Mouse (Mus musculus) embryonic facial prominence, embryonic 12.5 days (tissue): ENCODE results near the gene Olfr1183. TPM values are rescaled to one million over a fixed set of nuclear protein-coding genes. Genes with fewer than 3 reads are reported as not detected.
"Not testable (repeated sequence)": the region's sequence is repeated elsewhere in the genome, so short reads cannot be mapped to it uniquely, and the experiment has no call there.

Source experiments
- ATAC-seq: fragments of 200-750 bp; cut with Nextera tagmentation; 2 replicates; pipeline ENCODE4 v1.8.0; 2017; ENCODE audit not compliant: insufficient number of reproducible peaks, insufficient read depth, low FRiP score, low TSS enrichment
- H3K27ac ChIP-seq: fragments of 300-500 bp; sonication (generic); 2 replicates; pipeline ENCODE4 v1.5.1; 2016; ENCODE audit warnings: mild to moderate bottlenecking
- H3K27me3 ChIP-seq: fragments of 300-500 bp; sonication (generic); 2 replicates; pipeline ENCODE4 v1.6.1; 2016; ENCODE audit warnings: mild to moderate bottlenecking, moderate library complexity
- H3K36me3 ChIP-seq: fragments of 300-500 bp; sonication (generic); 2 replicates; pipeline ENCODE4 v1.6.1; 2016; ENCODE audit warnings: mild to moderate bottlenecking
- H3K4me1 ChIP-seq: fragments of 300-500 bp; sonication (generic); 2 replicates; pipeline ENCODE4 v1.6.1; 2016
- H3K4me2 ChIP-seq: fragments of 300-500 bp; sonication (generic); replicated peaks from 2 replicates; pipeline ENCODE4 v1.6.1; 2016; ENCODE audit warnings: mild to moderate bottlenecking, moderate library complexity
- H3K4me3 ChIP-seq: fragments of 300-500 bp; sonication (generic); 2 replicates; pipeline ENCODE4 v1.5.1; 2016; ENCODE audit warnings: mild to moderate bottlenecking
- H3K9ac ChIP-seq: fragments of 300-500 bp; sonication (generic); 2 replicates; pipeline ENCODE4 v1.6.1; 2016; ENCODE audit warnings: mild to moderate bottlenecking, moderate library complexity
- H3K9me3 ChIP-seq: fragments of 300-500 bp; sonication (generic); 2 replicates; pipeline ENCODE4 v1.6.1; 2016; ENCODE audit warnings: mild to moderate bottlenecking, moderate library complexity
- WGBS: fragments of 180-500 bp; shearing (Covaris S2); methylation state at CpG from one replicate; pipeline ENCODE4 v1.1.7; 2016; 5-methylcytosine and 5-hydroxymethylcytosine counted together
- polyA plus RNA-seq: library from polyadenylated mRNA; unstranded; fragments of >200 nt; fragmentation: Nextera tagmentation; extraction: Ambion mirVana; gene quantifications from 2 replicates; pipeline ENCODE4 v1.2.1, GENCODE M21; 2016

The Olfr1183 gene
- polyA plus RNA-seq = not detected in 2 replicates

- H3K4me2 ChIP-seq, H3K4me1 ChIP-seq, H3K27me3 ChIP-seq, H3K27ac ChIP-seq, H3K9me3 ChIP-seq, H3K9ac ChIP-seq, H3K36me3 ChIP-seq, H3K4me3 ChIP-seq, ATAC-seq: not testable (repeated sequence)
- 83% methylated on average over 1 of the region's 1 CpGs for WGBS
Observed at GRCm38 (mm10) chr2:88454567-88454966, at the start of gene Olfr1183. TSS of gene Olfr1183 (plus strand) at chr2:88454867.

- ATAC-seq = no peak
- H3K27ac ChIP-seq = no peak within 1 kb of the TSS
- no peak within 1 kb of the TSS for H3K4me3 ChIP-seq
- no peaks in the 10 kb centered on the region for H3K36me3 ChIP-seq
- H3K4me1 ChIP-seq = no peaks in the 10 kb centered on the region
- WGBS = 71% methylated on average over 3 of the region's 3 CpGs
- H3K9me3 ChIP-seq = no peaks in the 10 kb centered on the region
- no peak within 1 kb of the TSS for H3K4me2 ChIP-seq
- H3K27me3 ChIP-seq = no peaks in the 10 kb centered on the region
- H3K9ac ChIP-seq = no peak within 1 kb of the TSS
Observed at GRCm38 (mm10) chr2:88406353-88406752, 48.3 kb upstream of the Olfr1183 start, which contains the start of gene Olfr1179. TSS of gene Olfr1179 (minus strand) at chr2:88406453.

- WGBS = 80% methylated on average over 2 of the region's 2 CpGs
- no peak for ATAC-seq
Observed at GRCm38 (mm10) chr2:88419051-88419450, 35.6 kb upstream of the Olfr1183 start, which contains the start of gene Olfr1180. TSS of gene Olfr1180 (minus strand) at chr2:88419151.

GRCm38 (mm10) chr2:88426071-88426470 is 28.6 kb upstream of the Olfr1183 start, which contains the start of gene Olfr1181:
TSS of gene Olfr1181 (minus strand) at chr2:88426171.
- H3K4me2 ChIP-seq = no peak within 1 kb of the TSS
- H3K27me3 ChIP-seq = no peaks in the 10 kb centered on the region
- H3K4me3 ChIP-seq = no peak within 1 kb of the TSS
- 89% methylated on average over 1 of the region's 1 CpGs for WGBS
- H3K36me3 ChIP-seq = no peaks in the 10 kb centered on the region
- no peaks in the 10 kb centered on the region for H3K4me1 ChIP-seq
- H3K9me3 ChIP-seq = no peaks in the 10 kb centered on the region
- H3K9ac ChIP-seq = no peak within 1 kb of the TSS
- H3K27ac ChIP-seq = no peak within 1 kb of the TSS
- no peak for ATAC-seq

More at GRCm38 (mm10) chr2:88419051-88419450, 35.6 kb upstream of the Olfr1183 start, which contains the start of gene Olfr1180:
- no peaks in the 10 kb centered on the region for H3K27me3 ChIP-seq
- H3K4me1 ChIP-seq = no peaks in the 10 kb centered on the region
- H3K9ac ChIP-seq = no peak within 1 kb of the TSS
- H3K36me3 ChIP-seq = no peaks in the 10 kb centered on the region
- no peaks in the 10 kb centered on the region for H3K9me3 ChIP-seq
- no peak within 1 kb of the TSS for H3K4me2 ChIP-seq
- no peak within 1 kb of the TSS for H3K4me3 ChIP-seq
- no peak within 1 kb of the TSS for H3K27ac ChIP-seq

GRCm38 (mm10) chr2:88449031-88449430 is 5.6 kb upstream of the Olfr1183 start, which contains the start of gene Gm13757:
TSS of gene Gm13757 (minus strand) at chr2:88449131.
- H3K9ac ChIP-seq = no peak within 1 kb of the TSS
- WGBS = 97% methylated on average over 1 of the region's 1 CpGs

GRCm38 (mm10) chr2:88483298-88483697 is 28.6 kb downstream of the Olfr1183 start, which contains the start of gene Olfr1184:
TSS of gene Olfr1184 (plus strand) at chr2:88483598.
- H3K9ac ChIP-seq = no peak within 1 kb of the TSS
- WGBS = 84% methylated on average over 2 of the region's 2 CpGs
- no peak for ATAC-seq
- H3K4me1 ChIP-seq = no peaks in the 10 kb centered on the region
- H3K4me3 ChIP-seq = no peak within 1 kb of the TSS
- H3K27me3 ChIP-seq = no peaks in the 10 kb centered on the region
- no peaks in the 10 kb centered on the region for H3K36me3 ChIP-seq
- no peaks in the 10 kb centered on the region for H3K9me3 ChIP-seq
- H3K27ac ChIP-seq = no peak within 1 kb of the TSS
- H3K4me2 ChIP-seq = no peak within 1 kb of the TSS

More at GRCm38 (mm10) chr2:88449031-88449430, 5.6 kb upstream of the Olfr1183 start, which contains the start of gene Gm13757:
- Histone ChIP-seq H3K4me2 (no peak within 1 kb of the TSS), H3K4me1 (no peaks in the 10 kb centered on the region), H3K36me3 (no peaks in the 10 kb centered on the region), H3K9me3 (no peaks in the 10 kb centered on the region), H3K4me3 (no peak within 1 kb of the TSS), H3K27me3 (no peaks in the 10 kb centered on the region), H3K27ac (no peak within 1 kb of the TSS)
- ATAC-seq = no peak

- Histone ChIP-seq H3K4me2 (no peak within 1 kb of the TSS), H3K9ac (no peak within 1 kb of the TSS), H3K4me1 (no peaks in the 10 kb centered on the region), H3K36me3 (no peaks in the 10 kb centered on the region), H3K4me3 (no peak within 1 kb of the TSS), H3K9me3 (no peaks in the 10 kb centered on the region), H3K27ac (no peak within 1 kb of the TSS), H3K27me3 (no peaks in the 10 kb centered on the region)
- no peak for ATAC-seq
- WGBS = 67% methylated on average over 2 of the region's 2 CpGs
Observed at GRCm38 (mm10) chr2:88493020-88493419, 38.4 kb downstream of the Olfr1183 start, which contains the start of gene Olfr1185-ps1. TSS of gene Olfr1185-ps1 (plus strand) at chr2:88493320.

- no peak within 1 kb of the TSS for H3K27ac ChIP-seq
- no peak within 1 kb of the TSS for H3K4me2 ChIP-seq
- no peak for ATAC-seq
- H3K9me3 ChIP-seq = no peaks in the 10 kb centered on the region
- no peaks in the 10 kb centered on the region for H3K4me1 ChIP-seq
- H3K9ac ChIP-seq = no peak within 1 kb of the TSS
- WGBS = 85% methylated on average over 2 of the region's 2 CpGs
- H3K4me3 ChIP-seq = no peak within 1 kb of the TSS
- no peaks in the 10 kb centered on the region for H3K27me3 ChIP-seq
- no peaks in the 10 kb centered on the region for H3K36me3 ChIP-seq
Observed at GRCm38 (mm10) chr2:88518251-88518650, 63.6 kb downstream of the Olfr1183 start, which contains the start of gene Olfr1186. TSS of gene Olfr1186 (plus strand) at chr2:88518551.

Other genes starting within 250 kb of the Olfr1183 start
- gene Olfr1170, start 226.5 kb upstream of the Olfr1183 start, polyA plus RNA-seq = not detected in 2 replicates
- gene Olfr1173, start 175.0 kb upstream of the Olfr1183 start, polyA plus RNA-seq = not detected in 2 replicates
- not detected in 2 replicates for gene Olfr1174-ps, start 139.7 kb upstream of the Olfr1183 start, polyA plus RNA-seq
- not detected in 2 replicates for gene Olfr1175-ps, start 127.7 kb upstream of the Olfr1183 start, polyA plus RNA-seq
- not detected in 2 replicates for gene Olfr1176, start 118.1 kb upstream of the Olfr1183 start, polyA plus RNA-seq
- not detected in 2 replicates for gene Olfr1177-ps, start 108.4 kb upstream of the Olfr1183 start, polyA plus RNA-seq
- gene Olfr1178, start 67.8 kb upstream of the Olfr1183 start, polyA plus RNA-seq = not detected in 2 replicates
- not detected in 2 replicates for gene Olfr1179, start 48.4 kb upstream of the Olfr1183 start, polyA plus RNA-seq
- gene Olfr1180, start 35.7 kb upstream of the Olfr1183 start, polyA plus RNA-seq = not detected in 2 replicates
- gene Olfr1181, start 28.7 kb upstream of the Olfr1183 start, polyA plus RNA-seq = not detected in 2 replicates
- not detected in 2 replicates for gene Gm13757, start 5.7 kb upstream of the Olfr1183 start, polyA plus RNA-seq
- not detected in 2 replicates for gene Olfr1184, start 28.7 kb downstream of the Olfr1183 start, polyA plus RNA-seq
- gene Olfr1185-ps1, start 38.5 kb downstream of the Olfr1183 start, polyA plus RNA-seq = not detected in 2 replicates
- gene Olfr1186, start 63.7 kb downstream of the Olfr1183 start, polyA plus RNA-seq = not detected in 2 replicates
- gene Olfr1188, start 102.1 kb downstream of the Olfr1183 start, polyA plus RNA-seq = not detected in 2 replicates
- not detected in 2 replicates for gene Olfr1189, start 131.6 kb downstream of the Olfr1183 start, polyA plus RNA-seq
- gene Olfr1191-ps1, start 185.7 kb downstream of the Olfr1183 start, polyA plus RNA-seq = not detected in 2 replicates
- not detected in 2 replicates for gene Olfr1192-ps1, start 193.6 kb downstream of the Olfr1183 start, polyA plus RNA-seq
- gene Olfr1193, start 220.8 kb downstream of the Olfr1183 start, polyA plus RNA-seq = not detected in 2 replicates
- gene Olfr1195, start 234.3 kb downstream of the Olfr1183 start, polyA plus RNA-seq = not detected in 2 replicates
- not detected in 2 replicates for gene Olfr1196, start 249.7 kb downstream of the Olfr1183 start, polyA plus RNA-seq